Mouse (Mus musculus): ENCODE results near the gene Gpr3.
A peak's percentile ranks its signal among the peaks of the same experiment; 100 is the strongest.

Gene Gpr3

DNA sequence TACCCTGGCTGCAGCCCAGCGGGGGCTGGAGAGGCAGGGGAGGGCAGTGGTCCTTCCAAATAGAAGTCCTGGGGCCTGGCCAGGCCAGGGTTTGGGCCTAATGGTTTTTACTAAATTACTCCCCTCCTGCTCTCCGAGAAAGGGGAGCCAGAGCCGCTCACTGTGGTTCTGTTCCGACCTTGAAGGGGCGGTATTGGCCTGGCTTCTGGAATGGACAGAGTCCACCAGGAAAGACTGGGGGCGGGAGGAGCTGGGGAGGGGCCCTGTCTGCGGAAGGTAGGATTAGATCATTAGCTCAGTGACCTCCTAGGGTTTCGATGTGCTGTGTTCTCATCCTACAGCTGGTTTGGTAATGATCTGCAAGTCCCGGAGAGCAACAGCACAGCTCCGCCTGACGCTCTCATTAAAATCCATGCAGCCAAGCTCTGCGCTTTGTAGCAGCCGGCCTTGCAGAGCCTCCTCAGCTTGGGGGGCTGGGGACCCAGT is 14.5 kb downstream of the Gpr3 start:
- no peak for DNase-seq

- no peak for DNase-seq
Observed at GRCm38 (mm10) chr4:133197355-133197754, 15.0 kb downstream of the Gpr3 start.

- no peak for DNase-seq
Observed at GRCm38 (mm10) chr4:133196852-133197251, 15.5 kb downstream of the Gpr3 start.

DNA sequence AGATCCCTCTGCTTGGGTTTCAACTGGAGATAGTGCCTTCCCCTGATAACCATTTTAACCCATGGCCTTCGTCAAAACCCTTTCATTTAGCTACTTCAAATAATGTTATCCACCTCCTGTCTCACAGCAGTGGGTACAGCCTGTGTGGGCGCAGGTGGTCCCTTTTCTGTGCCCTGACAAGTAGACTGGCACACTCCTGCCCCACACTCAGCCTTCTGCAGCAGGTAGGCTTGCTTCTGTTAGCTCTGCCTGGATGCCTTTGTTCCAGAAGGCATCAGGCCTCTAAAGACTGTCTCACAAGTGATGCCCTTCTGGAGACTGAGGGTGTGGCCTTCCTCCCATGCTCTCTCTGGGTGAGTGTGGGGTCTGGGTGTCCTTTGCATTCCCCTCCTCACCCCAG is 16.2 kb downstream of the Gpr3 start:
- no peak for DNase-seq

DNA sequence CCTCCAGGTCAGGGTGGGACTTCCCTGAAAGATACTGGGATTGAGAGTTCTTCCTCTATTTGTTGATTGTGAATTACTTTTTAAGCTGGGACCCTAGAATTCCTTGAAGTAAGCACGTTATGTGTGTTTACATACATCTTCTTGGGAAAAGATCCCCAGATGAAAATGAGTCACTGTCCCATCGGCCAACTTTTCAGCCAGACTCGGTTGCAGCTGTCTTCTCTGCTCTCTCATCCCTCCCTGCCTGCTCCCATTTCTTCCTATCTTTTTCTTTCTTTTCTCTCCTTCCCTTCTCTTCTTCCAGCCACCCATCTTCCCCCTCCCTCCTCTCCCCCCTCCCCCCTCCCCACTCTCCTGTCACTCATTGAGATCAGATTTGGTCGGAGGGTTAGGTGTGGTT is 17.3 kb downstream of the Gpr3 start:
- no peak for DNase-seq

DNA sequence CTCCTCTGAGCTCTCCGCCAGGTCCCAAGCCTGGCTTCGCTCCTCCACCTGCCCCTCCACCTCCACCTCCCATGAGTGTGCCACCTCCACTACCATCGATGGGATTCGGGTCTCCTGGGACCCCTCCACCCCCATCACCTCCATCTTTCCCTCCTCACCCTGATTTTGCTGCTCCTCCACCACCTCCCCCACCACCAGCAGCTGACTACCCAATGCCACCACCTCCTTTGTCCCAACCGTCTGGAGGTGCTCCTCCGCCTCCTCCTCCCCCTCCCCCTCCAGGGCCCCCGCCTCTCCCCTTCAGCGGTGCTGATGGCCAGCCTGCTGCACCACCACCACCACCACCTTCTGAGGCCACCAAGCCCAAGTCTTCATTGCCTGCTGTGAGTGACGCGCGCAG is 17.9 kb downstream of the Gpr3 start:
- no peak for DNase-seq

DNA sequence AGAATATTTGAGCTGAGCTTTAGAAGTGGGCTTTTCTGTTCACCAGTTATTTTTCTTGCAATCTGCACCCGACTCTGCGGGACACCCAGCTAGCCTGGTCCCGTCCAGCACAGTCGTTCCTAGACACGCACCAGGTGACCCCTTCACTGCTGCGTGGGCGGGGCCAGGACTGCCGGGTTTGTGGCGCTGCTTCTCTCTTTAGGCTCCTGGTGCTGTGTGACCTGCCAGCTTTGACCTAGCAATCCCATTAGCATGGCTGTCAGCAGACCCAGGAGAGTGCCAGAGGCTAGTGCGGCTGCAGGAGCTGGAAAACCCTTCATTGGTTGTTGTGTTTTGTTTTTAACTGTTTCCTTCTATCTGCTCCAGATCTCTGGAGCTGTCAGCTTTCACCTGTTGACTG is 22.9 kb downstream of the Gpr3 start:
- DNase-seq = no peak

GRCm38 (mm10) chr4:133186856-133187255 is 25.5 kb downstream of the Gpr3 start:
- no peak for DNase-seq

DNA sequence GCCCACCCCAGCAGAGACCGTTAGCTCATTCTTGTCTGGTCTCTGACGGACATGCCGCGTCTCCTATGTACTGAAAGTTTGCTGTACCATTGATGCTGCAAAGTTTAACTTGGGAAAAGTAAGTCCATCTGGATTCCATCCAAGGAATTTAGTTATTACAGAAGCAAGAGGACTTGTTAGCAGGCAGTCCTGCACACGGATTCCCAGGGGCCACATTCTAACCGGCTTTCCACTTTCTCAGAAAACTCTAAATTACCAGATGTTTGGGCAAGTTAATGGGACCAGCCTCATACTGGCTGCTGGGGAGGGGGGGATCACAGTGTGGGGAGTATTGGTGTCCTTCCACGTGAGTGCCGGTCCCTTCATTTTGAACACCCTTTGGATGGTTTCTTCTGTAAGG is 26.4 kb downstream of the Gpr3 start:
- DNase-seq = no peak

GRCm38 (mm10) chr4:133184898-133185665 is 27.3 kb downstream of the Gpr3 start:
- DNase-seq = peak; percentile 71 to 83

GRCm38 (mm10) chr4:133184031-133184897 is 28.1 kb downstream of the Gpr3 start:
- peak in 1 of 2 experiments; percentile 43 for DNase-seq

- DNase-seq = no peak
Observed at GRCm38 (mm10) chr4:133182439-133183033, 29.8 kb downstream of the Gpr3 start.

GRCm38 (mm10) chr4:133179258-133179657 is 33.1 kb downstream of the Gpr3 start:
- no peak for DNase-seq

DNA sequence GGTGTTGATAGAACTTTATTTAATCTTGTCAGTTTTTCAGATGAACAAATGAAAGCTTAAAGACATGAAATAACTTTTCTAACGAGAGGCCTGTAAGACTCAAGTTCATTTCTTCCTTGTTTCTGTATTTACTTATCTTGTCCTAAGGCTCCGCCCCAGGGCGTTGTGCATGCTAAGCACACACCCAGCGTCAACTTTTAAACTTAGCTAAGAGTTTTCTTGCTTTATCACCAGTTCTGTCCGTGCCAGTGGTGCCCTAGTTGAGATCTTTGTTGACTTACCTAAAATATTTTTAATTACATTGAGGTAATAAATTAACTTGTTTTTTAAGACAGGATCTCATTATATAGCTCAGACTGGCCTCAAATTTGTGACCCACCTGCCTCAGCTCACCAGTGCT is 34.0 kb downstream of the Gpr3 start:
- DNase-seq = no peak

GRCm38 (mm10) chr4:133176761-133177403 is 35.5 kb downstream of the Gpr3 start:
- no peak for DNase-seq

DNA sequence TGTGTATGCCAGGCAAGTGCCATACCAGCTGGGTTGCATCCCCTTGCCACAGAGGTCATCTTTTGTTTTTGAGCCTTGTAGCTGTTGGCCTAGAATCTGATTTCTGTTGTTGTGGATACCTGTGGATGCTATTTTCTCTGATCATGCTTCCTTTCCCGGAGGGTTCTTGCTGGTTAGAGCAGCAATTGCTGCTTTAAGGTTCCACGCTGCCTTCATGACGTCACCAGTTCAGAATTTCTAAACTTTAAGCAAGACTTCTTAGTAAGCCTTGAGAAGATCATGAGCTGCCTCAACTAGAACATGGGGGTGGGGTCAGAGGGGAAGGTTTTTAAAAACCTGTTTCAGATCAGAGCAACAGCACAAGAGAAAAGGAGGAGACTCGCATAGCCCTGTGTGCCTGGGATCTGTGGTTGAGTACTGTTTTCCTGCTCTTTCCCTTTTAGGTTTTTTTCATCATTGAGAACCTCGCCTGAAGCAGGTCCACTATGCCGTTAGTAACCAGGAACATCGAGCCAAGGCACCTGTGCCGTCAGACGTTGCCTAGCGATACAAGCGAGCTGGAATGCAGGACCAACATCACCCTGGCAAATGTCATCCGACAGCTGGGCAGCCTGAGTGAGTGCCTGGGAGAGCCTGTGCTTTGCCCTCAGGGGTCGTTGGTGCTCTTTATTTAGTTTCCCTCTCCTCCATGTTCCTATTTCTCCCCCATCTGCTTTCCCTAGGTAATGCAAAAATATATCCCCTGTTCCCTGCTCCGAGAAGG is 36.2 kb downstream of the Gpr3 start:
- DNase-seq = no peak

GRCm38 (mm10) chr4:133175274-133175673 is 37.1 kb downstream of the Gpr3 start:
- no peak for DNase-seq

GRCm38 (mm10) chr4:133174361-133174760 is 38.0 kb downstream of the Gpr3 start:
- peak in 1 of 2 experiments; percentile 54 for DNase-seq

DNA sequence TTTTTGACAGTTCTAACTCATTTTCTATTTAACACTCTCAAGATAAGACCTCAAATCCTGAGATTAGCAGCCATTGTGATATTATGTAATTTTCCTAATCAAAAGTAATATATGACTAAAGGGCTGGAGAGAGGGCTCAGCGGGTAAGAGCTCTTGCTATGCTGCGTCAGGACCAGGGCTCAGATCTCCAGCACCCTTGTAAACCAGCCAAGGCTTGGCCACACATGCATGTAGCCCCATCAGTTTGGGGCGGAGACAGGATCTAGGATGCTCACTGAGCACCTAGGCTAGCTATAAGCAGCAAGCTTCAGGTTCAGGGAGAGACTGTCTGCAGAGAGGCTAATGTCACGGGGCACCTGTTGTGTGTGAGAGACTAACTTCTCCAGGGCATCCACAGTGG is 39.9 kb downstream of the Gpr3 start:
- no peak for DNase-seq

GRCm38 (mm10) chr4:133170616-133171015 is 41.7 kb downstream of the Gpr3 start:
- DNase-seq = no peak

GRCm38 (mm10) chr4:133170056-133170524 is 42.2 kb downstream of the Gpr3 start:
- DNase-seq = peak; percentile 43 to 49

Data from lung, adult 18-20 months (tissue).